Mouse (Mus musculus): Measurements from ENCODE around the gene Mcrip2.

Mcrip2 gene

DNA sequence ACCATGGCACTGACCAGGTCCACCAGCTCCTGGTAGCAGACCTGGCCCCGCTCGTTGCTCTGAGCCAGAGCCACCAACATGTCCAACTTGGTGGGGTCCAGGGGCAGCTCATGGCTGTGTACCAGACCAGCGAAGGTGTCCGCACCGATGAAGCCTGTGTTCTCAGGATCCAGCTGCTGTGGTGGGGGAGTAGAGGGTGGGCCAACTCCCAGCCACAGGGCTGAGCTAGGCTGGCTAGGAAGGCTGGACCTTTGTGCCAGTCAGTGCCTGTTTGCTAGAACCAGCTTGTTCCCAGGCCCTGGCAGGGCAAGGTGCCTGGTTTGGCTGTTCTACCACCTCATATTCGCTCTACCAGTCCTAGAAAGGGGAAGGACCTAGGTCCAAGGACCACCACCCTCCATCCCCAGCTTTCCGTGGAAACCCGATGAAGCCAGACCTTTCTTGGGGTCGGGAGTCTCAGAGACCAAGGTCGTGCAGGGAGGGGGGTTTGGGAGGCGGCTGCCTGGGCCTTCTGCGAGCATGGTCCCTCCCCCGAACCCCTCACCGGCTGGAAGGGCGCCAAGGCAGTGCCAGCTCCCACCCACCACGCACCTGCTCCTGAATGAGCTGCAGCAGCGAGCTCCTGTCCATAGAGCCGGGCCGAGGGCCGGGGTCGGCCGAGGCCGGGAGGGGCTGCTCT is 32.0 kb downstream of the Mcrip2 start:
- no peak for DNase-seq (ENCODE audit: inconsistent age in 2 of 2, low spot score in 1 of 2)

DNA sequence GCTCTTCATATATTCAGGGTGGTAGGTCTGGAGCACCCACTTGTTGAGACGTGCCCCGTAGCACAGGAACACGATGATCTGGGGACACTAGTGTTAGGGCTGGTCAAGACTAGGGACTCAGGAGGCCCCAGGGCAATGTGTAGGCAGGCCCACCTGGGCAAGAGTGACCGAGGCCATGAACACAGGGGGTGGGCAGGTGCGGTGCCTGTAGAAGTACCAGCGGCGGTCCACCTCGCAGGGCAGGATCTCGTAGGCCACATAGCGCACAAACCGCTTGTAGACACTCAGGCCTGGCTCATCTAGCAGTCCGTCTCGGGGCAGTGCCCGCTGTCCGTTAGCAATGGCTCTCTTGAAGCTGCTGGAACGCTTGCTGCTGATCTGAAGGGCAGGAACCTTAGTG is 32.7 kb downstream of the Mcrip2 start:
- DNase-seq (ENCODE audit: inconsistent age in 2 of 2, low spot score in 1 of 2): peak; percentile 39 to 66

DNA sequence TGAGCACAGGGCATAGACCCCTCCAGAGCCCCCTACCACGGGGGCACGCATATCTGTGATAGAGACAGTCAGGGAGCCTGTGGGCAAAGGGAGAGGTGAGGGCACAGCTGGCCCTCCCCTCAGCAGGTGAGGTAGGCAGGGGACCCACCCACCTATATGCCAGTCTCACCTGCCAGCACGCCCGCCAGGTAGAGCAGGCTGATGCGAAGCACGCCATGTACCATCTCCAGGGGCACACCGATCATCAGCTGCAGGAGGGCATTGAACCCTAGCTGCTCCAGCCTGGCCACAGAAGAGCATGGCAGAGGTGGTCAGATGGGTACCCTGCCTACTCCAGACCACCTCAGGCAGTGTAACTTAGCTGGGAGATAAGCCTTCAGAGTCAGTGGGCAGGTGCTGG is 33.3 kb downstream of the Mcrip2 start:
- peak; percentile 46 to 54 for DNase-seq (ENCODE audit: inconsistent age in 2 of 2, low spot score in 1 of 2)

DNA sequence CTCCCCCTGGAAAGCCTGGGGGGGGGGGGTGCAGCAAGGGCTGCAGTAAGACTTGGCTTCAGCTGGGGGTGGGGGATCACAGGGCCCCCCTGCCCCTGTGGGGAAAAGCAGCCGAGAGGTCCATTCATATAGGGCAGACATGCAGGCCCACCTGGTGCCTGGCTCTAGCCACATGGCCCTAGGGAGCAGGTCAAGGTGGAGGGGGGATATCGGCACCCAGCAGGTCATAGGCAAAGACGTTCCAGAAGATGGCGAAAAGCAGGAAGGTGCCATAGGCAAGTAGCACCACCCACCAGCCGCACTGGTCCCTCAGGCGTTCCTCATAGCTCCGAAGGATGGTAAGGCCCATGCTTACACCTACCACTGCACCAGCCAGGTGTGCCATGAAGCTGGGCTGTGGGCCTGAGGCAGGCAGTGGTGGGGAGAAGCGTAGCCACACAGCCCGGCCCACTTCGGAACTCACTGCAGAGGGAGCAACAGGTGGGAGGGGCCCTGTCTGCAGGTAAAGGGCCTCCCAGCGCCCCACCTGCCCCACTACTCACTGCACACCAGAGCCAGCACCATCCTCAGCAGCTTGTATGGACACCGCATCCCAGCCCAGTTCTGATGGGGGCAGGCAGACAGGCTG is 33.9 kb downstream of the Mcrip2 start:
- peak; percentile 41 to 64 for DNase-seq (ENCODE audit: inconsistent age in 2 of 2, low spot score in 1 of 2)

DNA sequence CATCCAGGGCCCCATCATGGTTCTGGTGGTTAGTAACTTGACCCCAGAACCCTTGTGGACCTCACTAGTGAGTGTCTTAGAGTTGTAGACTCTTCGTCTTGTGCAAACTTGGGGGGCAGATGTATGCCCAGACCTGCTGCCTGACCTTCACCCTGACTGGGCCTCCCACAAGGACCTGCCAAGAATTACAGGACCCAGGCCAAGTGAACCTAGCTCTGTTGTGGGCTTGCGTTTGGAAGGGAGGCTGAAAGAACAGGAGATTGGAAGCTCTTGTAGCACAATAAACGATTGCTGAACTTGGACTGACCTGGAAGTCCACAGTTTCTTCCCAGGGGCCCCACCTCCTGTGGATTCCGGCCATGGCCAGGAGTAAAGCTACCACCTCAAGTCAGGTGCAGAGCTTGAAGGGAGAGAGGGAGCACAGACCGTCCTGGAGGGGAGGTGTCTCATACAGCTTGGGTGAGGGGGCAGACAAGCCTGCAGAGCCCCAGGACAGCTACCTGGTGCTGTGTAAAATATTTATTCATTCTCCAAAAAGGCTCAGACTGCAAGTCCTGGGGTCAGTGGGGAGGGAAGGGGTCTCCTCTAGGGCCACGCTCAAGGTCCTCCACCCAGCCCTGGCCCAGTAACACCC is 34.5 kb downstream of the Mcrip2 start:
- DNase-seq (ENCODE audit: inconsistent age in 2 of 2, low spot score in 1 of 2): peak; percentile 64 to 85

DNA sequence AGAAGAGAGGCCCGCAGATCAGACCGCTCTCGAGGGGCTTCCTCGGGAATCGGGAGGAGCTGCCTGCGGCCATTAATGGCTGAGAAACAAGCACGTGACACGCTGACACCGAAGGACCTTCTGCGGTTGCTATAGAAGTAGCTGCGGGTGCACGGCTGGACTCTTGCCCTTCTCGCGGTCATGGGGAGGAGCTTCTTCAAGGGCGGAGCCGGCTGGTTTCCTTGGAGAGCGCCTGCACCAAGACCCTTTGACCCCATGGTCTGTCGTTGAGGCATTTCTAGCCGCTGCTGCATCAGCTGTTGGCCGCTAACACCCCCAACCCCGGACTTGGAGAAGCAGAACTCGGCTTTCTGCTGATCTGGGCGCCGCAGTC is 35.3 kb downstream of the Mcrip2 start, which contains the start of gene Stub1:
Stub1 (minus strand) TSS at position 114 of the 373 bp plus-strand sequence.
- peak; percentile 96 to 99 for DNase-seq (ENCODE audit: inconsistent age in 2 of 2, low spot score in 1 of 2)

DNA sequence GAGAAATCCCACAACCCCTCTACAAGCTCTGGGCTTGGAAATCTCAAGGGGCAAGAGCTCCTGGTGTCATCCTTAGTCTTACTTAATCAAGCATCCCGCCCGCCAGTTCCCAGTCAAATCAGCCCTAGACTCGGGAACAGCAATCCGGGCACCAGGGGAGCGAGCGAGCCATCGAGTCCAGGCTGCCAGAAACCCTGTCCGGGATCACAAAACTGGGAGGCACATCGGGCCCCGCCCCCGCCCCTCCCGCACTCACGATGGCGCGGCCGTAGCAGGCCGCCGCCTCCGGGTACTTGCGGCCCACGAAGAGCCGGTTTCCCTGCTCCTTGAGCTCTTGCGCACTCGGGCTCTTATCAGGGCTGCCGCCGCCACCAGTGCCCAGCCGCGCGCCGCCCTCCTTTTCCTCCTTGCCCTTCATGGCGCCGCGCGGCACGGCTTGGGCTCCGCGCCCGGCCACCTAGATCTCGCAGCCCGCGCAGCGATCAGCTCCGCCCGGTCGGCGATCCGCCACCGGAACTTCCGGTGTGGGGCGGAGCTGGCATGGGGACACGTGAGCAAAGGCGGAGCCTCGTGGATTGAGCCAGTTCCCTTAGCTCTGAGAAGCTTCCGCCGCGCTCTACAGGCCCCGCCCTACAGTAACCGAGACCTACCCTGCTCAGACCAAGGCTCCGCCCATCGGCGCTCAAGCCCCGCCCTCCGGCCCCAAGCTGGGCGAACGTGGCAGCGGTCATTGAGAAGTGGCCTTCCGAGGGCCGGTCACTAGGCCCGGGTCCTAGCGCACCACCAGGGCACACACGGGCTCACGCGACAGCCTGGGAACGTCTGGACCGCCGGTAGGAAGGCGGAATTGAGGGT is 35.9 kb downstream of the Mcrip2 start:
- DNase-seq (ENCODE audit: inconsistent age in 2 of 2, low spot score in 1 of 2): peak; percentile 100

DNA sequence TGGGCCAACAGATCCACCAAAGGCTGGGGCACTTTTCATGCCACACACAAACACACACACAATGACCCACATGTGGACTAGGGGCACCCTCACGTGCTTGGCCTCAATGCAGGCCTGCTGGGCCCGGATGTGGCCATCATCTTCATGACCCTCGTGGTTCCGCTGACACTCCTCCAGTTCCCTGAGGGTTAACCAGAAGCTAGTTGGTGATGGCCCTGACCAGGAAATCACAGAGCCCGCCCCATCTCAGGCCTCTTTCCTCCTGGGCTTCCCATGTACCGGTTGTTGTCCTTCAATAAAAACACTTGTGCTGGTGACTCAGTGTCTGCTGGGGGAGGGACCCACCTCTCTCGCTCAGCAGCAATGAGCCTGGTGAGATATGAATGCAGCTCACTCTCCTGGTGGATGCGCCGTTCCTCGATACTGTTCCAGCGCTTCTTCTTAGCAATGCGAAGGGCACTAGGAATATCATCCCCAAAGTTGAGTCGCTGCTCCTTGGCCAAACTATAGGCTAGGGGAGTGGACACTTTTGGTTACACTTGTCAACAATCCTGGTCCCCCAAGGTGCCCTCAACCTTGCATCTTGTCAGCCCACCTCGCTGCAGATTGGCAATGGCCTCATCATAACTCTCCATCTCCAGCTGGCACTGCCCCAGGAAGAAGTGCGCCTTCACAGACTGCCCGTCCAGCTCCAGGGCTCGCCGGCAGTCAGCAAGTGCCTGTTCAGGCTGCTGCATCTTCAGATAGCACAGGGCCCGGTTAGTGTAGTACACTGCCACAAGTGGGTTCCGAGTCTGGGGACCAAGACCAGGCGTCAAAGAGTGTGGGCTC is 36.9 kb downstream of the Mcrip2 start:
- DNase-seq (ENCODE audit: inconsistent age in 2 of 2, low spot score in 1 of 2): peak; percentile 84 to 89

DNA sequence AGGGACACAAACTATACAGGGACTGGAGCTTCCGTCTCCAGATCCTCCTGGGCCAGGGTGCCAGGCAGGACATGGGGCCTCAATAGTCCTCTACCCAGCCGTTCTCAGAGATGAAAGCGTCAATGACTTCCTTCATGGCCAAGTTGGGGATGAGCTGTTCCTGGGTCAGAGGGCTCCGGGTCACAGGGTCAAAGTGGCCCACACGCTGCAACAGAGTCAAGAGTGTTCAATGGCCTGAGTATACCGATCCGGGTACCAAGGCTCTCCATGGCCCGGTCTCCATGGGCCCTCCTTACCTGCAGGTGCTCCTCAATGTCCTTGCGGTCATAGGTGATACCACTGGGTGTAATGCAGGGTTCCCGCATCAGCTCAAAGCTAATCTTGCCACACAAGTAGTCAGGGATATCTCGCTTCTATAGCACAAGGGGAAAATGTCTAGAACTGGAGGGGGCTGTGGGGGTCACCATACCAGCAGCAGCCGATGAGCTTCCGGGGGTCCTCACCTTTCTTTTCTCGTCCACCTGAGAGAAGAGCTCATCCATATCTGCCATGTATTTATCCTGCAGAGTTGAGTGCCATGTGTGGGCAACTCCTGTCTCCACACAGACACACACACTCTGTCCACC is 37.6 kb downstream of the Mcrip2 start:
- DNase-seq (ENCODE audit: inconsistent age in 2 of 2, low spot score in 1 of 2): peak; percentile 35 to 65

DNA sequence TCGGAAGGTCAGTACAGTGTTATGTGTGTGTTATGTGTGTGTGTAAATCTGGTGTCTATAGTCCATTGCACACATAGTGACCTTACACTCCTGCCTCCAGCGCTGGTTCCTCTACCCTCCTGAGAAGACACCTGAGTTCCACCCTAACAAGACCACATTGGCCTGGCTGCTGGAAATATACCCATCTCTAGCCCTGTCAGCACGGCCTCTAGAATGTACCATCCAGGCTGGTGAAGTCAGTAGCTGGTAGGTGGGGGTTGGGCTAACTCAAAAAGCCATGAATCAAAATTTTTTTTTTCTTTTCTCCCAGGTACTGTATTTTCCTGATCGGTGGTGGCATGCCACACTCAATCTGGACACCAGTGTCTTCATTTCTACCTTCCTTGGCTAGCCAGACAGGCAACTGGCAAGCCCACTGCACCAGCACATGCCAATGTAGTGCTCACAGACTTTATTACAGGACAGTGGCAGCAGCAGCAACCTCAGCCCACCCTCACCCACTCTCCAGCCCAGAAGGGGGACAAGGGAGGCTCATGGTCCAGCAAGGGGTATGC is 38.3 kb downstream of the Mcrip2 start:
- DNase-seq (ENCODE audit: inconsistent age in 2 of 2, low spot score in 1 of 2): peak; percentile 12 to 59

DNA sequence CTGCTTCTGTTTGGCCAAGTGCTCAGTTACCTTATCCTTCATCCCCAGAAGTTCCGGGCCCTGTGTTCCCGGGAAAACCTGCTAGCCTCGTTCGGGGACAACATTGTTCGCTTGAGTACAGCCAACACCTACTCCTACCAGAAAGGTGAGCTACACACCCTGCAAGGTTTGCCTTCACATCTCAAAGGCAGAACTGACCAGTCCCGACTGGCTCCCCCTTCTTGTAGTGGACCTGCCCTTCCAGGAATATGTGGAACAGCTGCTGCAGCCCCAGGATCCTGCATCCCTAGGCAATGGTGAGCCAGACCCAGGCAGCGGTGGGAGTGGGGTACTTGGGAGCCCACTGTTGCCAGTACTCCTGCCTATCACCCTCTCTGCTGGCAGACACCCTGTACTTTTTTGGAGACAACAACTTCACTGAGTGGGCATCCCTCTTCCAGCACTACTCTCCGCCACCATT is 39.0 kb downstream of the Mcrip2 start:
- DNase-seq (ENCODE audit: inconsistent age in 2 of 2, low spot score in 1 of 2): peak in 1 of 2 experiments; percentile 36

DNA sequence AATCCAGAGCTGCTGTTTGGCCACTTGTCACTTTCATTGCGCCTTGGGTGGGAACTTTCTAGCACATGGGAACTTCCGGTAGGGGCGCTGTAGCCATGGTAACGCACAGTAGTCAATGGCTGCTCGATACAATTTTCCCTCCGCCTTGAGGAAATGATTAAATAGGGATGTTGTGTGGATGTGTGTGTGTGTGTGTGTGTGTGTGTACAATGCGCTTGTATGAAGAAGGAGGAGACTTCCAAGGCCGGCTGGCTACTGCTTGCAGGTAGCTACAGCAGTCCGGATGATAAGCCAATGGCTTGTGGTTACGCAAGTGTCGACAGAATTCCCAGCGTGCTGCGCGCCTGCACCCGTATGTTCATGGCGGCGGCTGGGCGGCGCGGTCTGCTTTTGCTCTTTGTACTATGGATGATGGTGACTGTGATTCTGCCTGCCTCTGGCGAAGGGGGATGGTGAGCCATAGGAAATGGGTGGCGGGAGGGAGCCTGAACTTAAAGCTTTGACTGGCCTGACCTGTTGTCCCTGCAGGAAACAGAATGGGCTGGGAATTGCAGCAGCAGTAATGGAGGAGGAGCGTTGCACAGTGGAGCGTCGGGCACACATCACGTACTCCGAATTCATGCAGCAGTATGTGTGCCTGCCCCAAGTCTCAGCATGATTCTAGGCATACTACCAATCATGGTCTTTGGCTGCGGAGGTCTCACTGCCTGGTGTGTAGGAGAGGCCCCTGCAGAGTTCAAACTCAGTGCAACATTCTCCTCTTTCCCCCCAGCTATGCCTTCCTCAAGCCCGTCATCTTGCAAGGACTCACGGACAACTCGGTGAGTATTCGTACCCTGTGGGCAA is 39.6 kb downstream of the Mcrip2 start, which contains the start of gene Jmjd8:
Jmjd8 (plus strand) TSS at position 156 of the 846 bp plus-strand sequence.
- peak; percentile 82 to 95 for DNase-seq (ENCODE audit: inconsistent age in 2 of 2, low spot score in 1 of 2)

DNA sequence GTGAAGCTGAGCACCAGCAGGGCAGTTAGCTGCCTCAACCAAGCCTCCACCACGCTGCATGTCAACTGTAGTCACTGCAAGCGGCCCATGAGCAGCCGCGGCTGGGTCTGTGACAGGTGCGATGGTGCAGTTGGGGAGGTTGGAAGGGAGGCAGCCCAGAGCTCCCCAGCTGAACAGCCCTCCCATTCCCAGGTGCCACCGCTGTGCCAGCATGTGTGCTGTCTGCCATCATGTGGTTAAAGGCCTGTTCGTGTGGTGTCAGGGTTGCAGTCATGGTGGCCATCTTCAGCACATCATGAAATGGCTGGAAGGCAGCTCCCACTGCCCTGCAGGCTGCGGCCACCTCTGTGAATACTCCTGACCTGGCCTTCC is 40.4 kb downstream of the Mcrip2 start:
- DNase-seq (ENCODE audit: inconsistent age in 2 of 2, low spot score in 1 of 2): peak in 1 of 2 experiments; percentile 45

DNA sequence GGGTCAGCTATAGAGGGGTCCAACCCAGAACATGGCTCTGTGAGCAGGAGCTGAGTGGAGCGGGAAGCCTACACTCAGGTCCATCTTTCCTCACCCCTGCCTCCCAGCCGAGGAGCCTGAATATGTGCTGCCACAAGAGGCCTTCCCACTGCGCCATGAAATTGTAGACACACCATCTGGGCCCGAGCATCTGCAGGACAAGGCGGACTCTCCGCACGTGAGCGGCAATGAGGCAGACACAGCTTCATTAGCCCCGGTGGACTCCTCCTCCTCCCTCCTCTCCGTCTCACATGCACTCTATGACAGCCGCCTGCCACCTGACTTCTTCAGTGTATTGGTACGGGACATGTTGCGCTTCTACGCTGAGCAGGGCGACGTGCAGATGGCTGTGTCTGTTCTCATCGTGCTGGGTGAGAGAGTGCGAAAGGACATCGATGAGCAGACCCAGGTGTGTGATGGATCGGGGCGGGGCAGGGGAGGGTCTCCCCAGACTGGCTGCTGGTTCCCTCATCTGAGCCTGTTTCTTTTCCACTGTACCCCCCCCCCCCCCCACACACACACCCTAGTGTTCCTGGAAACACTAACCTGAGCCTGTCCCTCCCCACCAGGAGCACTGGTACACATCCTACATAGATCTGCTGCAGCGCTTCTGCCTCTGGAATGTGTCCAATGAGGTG is 40.9 kb downstream of the Mcrip2 start:
- peak in 1 of 2 experiments; percentile 25 for DNase-seq (ENCODE audit: inconsistent age in 2 of 2, low spot score in 1 of 2)

DNA sequence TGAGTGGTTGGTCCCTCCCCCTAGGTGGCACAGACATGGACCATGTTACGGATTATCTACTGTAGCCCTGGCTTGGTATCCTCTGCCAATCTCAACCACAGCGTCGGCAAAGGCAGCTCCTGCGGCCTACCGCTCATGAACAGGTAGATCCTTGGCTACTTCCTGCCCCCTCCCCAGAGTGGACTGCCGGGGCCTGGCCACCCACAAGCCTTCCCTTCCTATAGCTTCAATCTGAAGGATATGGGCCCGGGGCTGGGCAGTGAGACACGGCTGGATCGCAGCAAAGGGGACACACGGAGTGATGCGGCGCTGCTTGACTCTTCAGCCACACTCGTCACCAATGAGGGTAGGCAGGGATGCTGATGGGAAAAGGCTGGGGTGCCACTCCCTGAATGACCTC is 41.6 kb downstream of the Mcrip2 start:
- DNase-seq (ENCODE audit: inconsistent age in 2 of 2, low spot score in 1 of 2): peak; percentile 21 to 33

DNA sequence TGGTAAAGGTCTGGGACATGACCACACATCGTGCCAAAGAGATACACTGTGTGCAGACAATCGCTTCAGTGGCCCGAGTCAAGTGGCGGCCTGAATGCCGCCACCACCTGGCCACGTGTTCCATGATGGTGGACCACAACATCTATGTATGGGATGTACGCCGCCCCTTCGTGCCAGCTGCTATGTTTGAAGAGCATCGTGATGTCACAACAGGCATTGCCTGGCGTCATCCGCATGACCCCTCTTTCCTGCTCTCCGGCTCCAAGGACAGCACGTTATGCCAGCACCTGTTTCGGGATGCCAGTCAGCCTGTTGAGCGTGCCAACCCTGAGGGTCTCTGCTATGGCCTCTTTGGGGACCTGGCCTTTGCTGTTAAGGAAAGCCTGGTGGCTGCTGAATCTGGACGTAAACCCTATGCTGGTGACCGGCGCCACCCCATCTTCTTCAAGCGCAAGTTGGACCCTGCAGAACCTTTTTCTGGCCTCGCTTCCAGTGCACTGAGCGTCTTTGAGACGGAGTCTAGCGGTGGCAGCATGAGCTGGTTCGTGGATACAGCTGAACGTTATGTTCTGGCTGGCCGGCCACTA is 42.5 kb downstream of the Mcrip2 start:
- DNase-seq (ENCODE audit: inconsistent age in 2 of 2, low spot score in 1 of 2): peak in 1 of 2 experiments; percentile 18

DNA sequence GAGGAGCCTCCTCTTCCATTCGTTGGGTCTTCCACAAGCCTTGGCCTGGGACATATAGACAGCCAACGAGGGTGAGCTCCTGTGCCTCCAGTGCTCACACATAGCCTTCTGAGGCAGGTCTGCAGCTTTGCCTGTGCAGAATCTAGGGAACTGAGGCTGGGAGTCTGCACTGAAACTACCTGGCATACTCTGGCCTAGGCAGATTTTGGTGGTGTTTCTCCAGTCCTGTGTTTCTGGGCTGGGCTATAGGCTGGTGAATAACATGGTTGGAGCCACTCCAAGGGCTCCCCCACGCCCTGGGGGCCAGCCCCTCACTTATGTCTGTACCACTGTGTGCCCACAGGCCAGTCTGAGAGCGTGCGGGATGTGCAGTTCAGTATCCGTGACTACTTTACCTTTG is 43.3 kb downstream of the Mcrip2 start:
- no peak for DNase-seq (ENCODE audit: inconsistent age in 2 of 2, low spot score in 1 of 2)
